Mouse (Mus musculus) gastrocnemius, postnatal 36 days (tissue): ENCODE measurements around the gene Uqcc1. TPM values are rescaled to one million over a fixed set of nuclear protein-coding genes. Genes with fewer than 3 reads are reported as not detected.

ENCODE experiments used
- total RNA-seq, 2 experiments: library from RNA; stranded (reverse); gene quantifications; 2 replicates each; pipeline ENCODE4 v1.2.3; 2021

Uqcc1 gene
- total RNA-seq, 2 experiments from 2014 or later = 151 to 164 TPM

Other genes with a start within 250 kb of the Uqcc1 start
- gene Trpc4ap, start 237.9 kb downstream of the Uqcc1 start, total RNA-seq = 10 to 100 TPM; 85.8 to 90.9 TPM
- gene Edem2, start 200.8 kb downstream of the Uqcc1 start, total RNA-seq = 1 to 10 TPM; 3.7 to 4.2 TPM
- gene Gm17581, start 194.4 kb downstream of the Uqcc1 start, total RNA-seq = not detected
- gene Procr, start 179.2 kb downstream of the Uqcc1 start, total RNA-seq = 10 to 100 TPM; 10.6 to 10.9 TPM
- gene Mmp24, start 155.0 kb downstream of the Uqcc1 start, total RNA-seq = not detected
- 10 to 100 TPM; 22.3 to 23.2 TPM for gene BC029722, start 110.9 kb downstream of the Uqcc1 start, total RNA-seq
- gene Eif6, start 103.4 kb downstream of the Uqcc1 start, total RNA-seq = 10 to 100 TPM; 36.1 to 45.9 TPM
- gene Fam83c, start 95.5 kb downstream of the Uqcc1 start, total RNA-seq = not detected
- not detected for gene Gm15557, start 10.4 kb upstream of the Uqcc1 start, total RNA-seq
- gene Gdf5, start 15.1 kb upstream of the Uqcc1 start, total RNA-seq = under 1 TPM in 1 of 2 experiments, not detected in 1; 0.10 TPM
- 1 to 10 TPM; 3.1 to 3.2 TPM for gene Cep250, start 26.1 kb upstream of the Uqcc1 start, total RNA-seq
- under 1 TPM; 0.20 to 0.39 TPM for gene 6430550D23Rik, start 77.7 kb upstream of the Uqcc1 start, total RNA-seq
- gene Ergic3, start 77.7 kb upstream of the Uqcc1 start, total RNA-seq = 10 to 100 TPM; 44.1 to 46.2 TPM
- not detected for gene Fer1l4, start 122.6 kb upstream of the Uqcc1 start, total RNA-seq
- not detected for gene Spag4, start 134.9 kb upstream of the Uqcc1 start, total RNA-seq
- gene Cpne1, start 181.7 kb upstream of the Uqcc1 start, total RNA-seq = 1 to 10 TPM; 8.3 to 9.6 TPM
- 1 to 10 TPM; 3.6 to 6.6 TPM for gene Rbm12, start 181.7 kb upstream of the Uqcc1 start, total RNA-seq
- 1 to 10 TPM; 4.2 to 4.4 TPM for gene Gm28036, start 196.8 kb upstream of the Uqcc1 start, total RNA-seq
- 100 to 1,000 TPM; 196 to 210 TPM for gene Romo1, start 213.7 kb upstream of the Uqcc1 start, total RNA-seq
- 10 to 100 TPM; 70.8 to 77.4 TPM for gene Nfs1, start 213.9 kb upstream of the Uqcc1 start, total RNA-seq
- gene Rbm39, start 249.9 kb upstream of the Uqcc1 start, total RNA-seq = 100 to 1,000 TPM in 1 of 2 experiments, 10 to 100 TPM in 1; 88.5 to 107 TPM